Mouse (Mus musculus): ENCODE measurements around the gene Vmn2r85. TPM values are rescaled to one million over a fixed set of nuclear protein-coding genes. Genes with fewer than 3 reads are reported as not detected.
A peak's percentile ranks its signal among the peaks of the same experiment; 100 is the strongest.
"Not testable (repeated sequence)": the region's sequence is repeated elsewhere in the genome, so short reads cannot be mapped to it uniquely, and the experiment has no call there.

Vmn2r85 gene
- not detected in 2 replicates for polyA plus RNA-seq (2016; fragmentation: Nextera tagmentation; extraction: Ambion mirVana)

GRCm38 (mm10) chr10:130429603-130430002, at the start of gene Vmn2r85:
Gene Vmn2r85, minus strand, starts transcription at chr10:130429703.
- not testable (repeated sequence) for H3K9me3 ChIP-seq; H3K9ac ChIP-seq (replicated peaks); H3K4me1 ChIP-seq; H3K27me3 ChIP-seq; H3K27ac ChIP-seq (replicated peaks); ATAC-seq (ENCODE audit: low FRiP score, low read depth); H3K4me3 ChIP-seq; H3K4me2 ChIP-seq (replicated peaks); H3K36me3 ChIP-seq

GRCm38 (mm10) chr10:130470311-130470760, 40.8 kb upstream of the Vmn2r85 start:
- peak; percentile 99 for ATAC-seq (ENCODE audit: low FRiP score, low read depth)
- Histone ChIP-seq H3K4me1 (no peaks in the 10 kb centered on the region), H3K36me3 (no peaks in the 10 kb centered on the region), H3K27ac (replicated peaks) (no peak overlapping the region), H3K4me3 (peak overlapping the region; percentile 50), H3K9ac (replicated peaks) (peak overlapping the region; percentile 53), H3K4me2 (replicated peaks) (peak overlapping the region; percentile 70), H3K9me3 (no peaks in the 10 kb centered on the region), H3K27me3 (no peaks in the 10 kb centered on the region)
- 5% methylated on average over 36 of the region's 36 CpGs for WGBS

DNA sequence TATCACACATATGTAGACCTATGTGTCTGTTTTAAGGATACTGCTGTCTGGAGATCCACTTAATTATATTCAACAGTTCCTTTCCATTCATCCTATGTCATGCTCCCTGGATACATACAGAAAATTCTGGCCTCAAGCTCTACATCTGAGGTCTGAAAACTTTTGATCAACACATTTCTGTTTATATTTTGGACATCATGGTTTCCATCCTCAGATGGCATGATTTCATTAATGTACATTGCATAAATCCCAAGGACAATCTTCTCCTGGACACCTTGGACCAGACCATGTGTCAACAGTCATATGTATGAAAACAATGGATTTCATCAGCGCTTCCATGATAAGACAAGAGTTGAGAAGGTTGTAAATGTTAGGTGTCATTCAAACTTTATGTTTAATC, 26.4 kb upstream of the Vmn2r85 start, which contains the start of gene Vmn2r86:
Vmn2r86 (minus strand) TSS at position 101 of the 400 bp plus-strand sequence.
- not testable (repeated sequence) for H3K4me3 ChIP-seq; H3K9ac ChIP-seq (replicated peaks); ATAC-seq (ENCODE audit: low FRiP score, low read depth); H3K4me2 ChIP-seq (replicated peaks); H3K36me3 ChIP-seq; H3K9me3 ChIP-seq; H3K4me1 ChIP-seq; H3K27me3 ChIP-seq; H3K27ac ChIP-seq (replicated peaks)
- WGBS, result 86% methylated on average over 1 of the region's 1 CpGs

GRCm38 (mm10) chr10:130444776-130445175, 15.3 kb upstream of the Vmn2r85 start:
- H3K36me3 ChIP-seq, result no peaks in the 10 kb centered on the region
- 0 out of 2 replicates have a peak, but pooled peaks have one; percentile 9 for ATAC-seq (ENCODE audit: low FRiP score, low read depth)

GRCm38 (mm10) chr10:130434185-130434898, 4.8 kb upstream of the Vmn2r85 start:
- 88% methylated on average over 11 of the region's 11 CpGs for WGBS
- not testable (repeated sequence) for H3K4me2 ChIP-seq (replicated peaks); H3K4me1 ChIP-seq; H3K27me3 ChIP-seq; H3K4me3 ChIP-seq; ATAC-seq (ENCODE audit: low FRiP score, low read depth); H3K9ac ChIP-seq (replicated peaks); H3K9me3 ChIP-seq; H3K36me3 ChIP-seq; H3K27ac ChIP-seq (replicated peaks)

More at GRCm38 (mm10) chr10:130444776-130445175, 15.3 kb upstream of the Vmn2r85 start:
- no peak overlapping the region for H3K27ac ChIP-seq (replicated peaks)
- H3K4me1 ChIP-seq, result no peaks in the 10 kb centered on the region
- H3K9me3 ChIP-seq, result no peaks in the 10 kb centered on the region
- H3K27me3 ChIP-seq, result no peaks in the 10 kb centered on the region
- H3K4me2 ChIP-seq (replicated peaks), result no peak overlapping the region
- H3K9ac ChIP-seq (replicated peaks), result no peak overlapping the region
- no peak overlapping the region for H3K4me3 ChIP-seq
- WGBS, result 92% methylated on average over 21 of the region's 21 CpGs

GRCm38 (mm10) chr10:130422368-130422767, 7.1 kb downstream of the Vmn2r85 start:
- not testable (repeated sequence) for H3K4me3 ChIP-seq; H3K4me2 ChIP-seq (replicated peaks); H3K27me3 ChIP-seq; H3K9me3 ChIP-seq; H3K9ac ChIP-seq (replicated peaks); H3K27ac ChIP-seq (replicated peaks); ATAC-seq (ENCODE audit: low FRiP score, low read depth); H3K36me3 ChIP-seq; H3K4me1 ChIP-seq
- 79% methylated on average over 2 of the region's 2 CpGs for whole genome bisulfite sequencing

GRCm38 (mm10) chr10:130420401-130420800, 9.1 kb downstream of the Vmn2r85 start:
- no peaks in the 10 kb centered on the region for H3K4me1 ChIP-seq
- H3K36me3 ChIP-seq, result no peaks in the 10 kb centered on the region
- 77% methylated on average over 3 of the region's 3 CpGs for WGBS
- H3K27me3 ChIP-seq, result no peaks in the 10 kb centered on the region
- no peak overlapping the region for H3K27ac ChIP-seq (replicated peaks)
- H3K4me3 ChIP-seq, result no peak overlapping the region
- H3K9me3 ChIP-seq, result no peaks in the 10 kb centered on the region
- H3K4me2 ChIP-seq (replicated peaks), result no peak overlapping the region
- H3K9ac ChIP-seq (replicated peaks), result no peak overlapping the region
- no peak for ATAC-seq (ENCODE audit: low FRiP score, low read depth)

- not testable (repeated sequence) for H3K27me3 ChIP-seq; H3K36me3 ChIP-seq; H3K27ac ChIP-seq (replicated peaks); H3K9ac ChIP-seq (replicated peaks); H3K4me1 ChIP-seq; H3K9me3 ChIP-seq; ATAC-seq (ENCODE audit: low FRiP score, low read depth); H3K4me3 ChIP-seq; H3K4me2 ChIP-seq (replicated peaks)
- 53% methylated on average over 2 of the region's 2 CpGs for WGBS
These were observed 9.5 kb downstream of the Vmn2r85 start for GRCm38 (mm10) chr10:130419954-130420353.

DNA sequence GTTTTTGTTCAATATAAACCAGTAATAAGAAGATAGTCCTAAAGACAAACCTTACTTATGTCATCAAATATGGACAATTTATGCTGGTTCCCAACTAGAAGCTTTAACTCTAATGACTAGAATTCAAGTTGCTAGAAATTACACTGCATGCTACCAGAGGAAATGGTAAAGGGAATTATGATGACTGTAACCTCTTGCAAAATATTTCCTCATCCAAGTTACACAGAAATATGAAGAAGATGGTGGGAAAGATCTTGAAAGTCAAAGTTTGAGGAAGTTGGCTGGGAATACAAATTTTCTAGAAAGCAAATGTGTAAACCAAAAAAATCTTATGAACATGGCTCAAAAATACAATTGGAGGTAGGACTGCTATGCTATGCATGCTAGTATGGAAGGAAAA, 13.2 kb downstream of the Vmn2r85 start:
- H3K4me3 ChIP-seq; H3K9ac ChIP-seq (replicated peaks); H3K36me3 ChIP-seq; H3K9me3 ChIP-seq; H3K27me3 ChIP-seq; H3K4me2 ChIP-seq (replicated peaks); H3K4me1 ChIP-seq; H3K27ac ChIP-seq (replicated peaks); ATAC-seq (ENCODE audit: low FRiP score, low read depth): not testable (repeated sequence)

GRCm38 (mm10) chr10:130412167-130412698, 17.3 kb downstream of the Vmn2r85 start:
- H3K36me3 ChIP-seq; H3K4me2 ChIP-seq (replicated peaks); H3K9ac ChIP-seq (replicated peaks); H3K27ac ChIP-seq (replicated peaks); H3K4me1 ChIP-seq; H3K9me3 ChIP-seq; H3K27me3 ChIP-seq; H3K4me3 ChIP-seq: not testable (repeated sequence)
- peak; percentile 80 for ATAC-seq (ENCODE audit: low FRiP score, low read depth)
- 83% methylated on average over 23 of the region's 35 CpGs for WGBS

DNA sequence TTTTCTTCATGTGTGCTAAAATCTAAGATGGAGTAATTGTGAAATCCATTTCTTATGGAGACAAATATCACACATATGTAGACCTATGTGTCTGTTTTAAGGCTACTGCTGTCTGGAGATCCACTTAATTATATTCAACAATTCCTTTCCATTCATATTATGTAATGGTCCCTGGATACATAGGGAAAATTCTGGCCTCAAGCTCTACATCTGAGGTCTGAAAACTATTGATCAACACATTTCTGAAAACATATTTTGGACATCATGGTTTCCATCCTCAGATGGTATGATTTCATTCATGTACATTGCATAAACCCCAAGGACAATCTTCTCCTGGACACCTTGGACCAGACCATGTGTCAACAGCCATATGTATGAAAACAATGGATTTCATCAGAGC, 35.3 kb downstream of the Vmn2r85 start, which contains the start of gene Vmn2r84:
Vmn2r84 (minus strand) TSS at position 101 of the 400 bp plus-strand sequence.
- H3K4me3 ChIP-seq, result no peak within 1 kb of the TSS
- H3K4me2 ChIP-seq (replicated peaks), result no peak within 1 kb of the TSS
- no peak within 1 kb of the TSS for H3K9ac ChIP-seq (replicated peaks)
- no peak for ATAC-seq (ENCODE audit: low FRiP score, low read depth)
- no peaks in the 10 kb centered on the region for H3K36me3 ChIP-seq
- no peaks in the 10 kb centered on the region for H3K27me3 ChIP-seq
- H3K4me1 ChIP-seq, result no peaks in the 10 kb centered on the region
- H3K9me3 ChIP-seq, result no peaks in the 10 kb centered on the region
- H3K27ac ChIP-seq (replicated peaks), result no peak within 1 kb of the TSS

DNA sequence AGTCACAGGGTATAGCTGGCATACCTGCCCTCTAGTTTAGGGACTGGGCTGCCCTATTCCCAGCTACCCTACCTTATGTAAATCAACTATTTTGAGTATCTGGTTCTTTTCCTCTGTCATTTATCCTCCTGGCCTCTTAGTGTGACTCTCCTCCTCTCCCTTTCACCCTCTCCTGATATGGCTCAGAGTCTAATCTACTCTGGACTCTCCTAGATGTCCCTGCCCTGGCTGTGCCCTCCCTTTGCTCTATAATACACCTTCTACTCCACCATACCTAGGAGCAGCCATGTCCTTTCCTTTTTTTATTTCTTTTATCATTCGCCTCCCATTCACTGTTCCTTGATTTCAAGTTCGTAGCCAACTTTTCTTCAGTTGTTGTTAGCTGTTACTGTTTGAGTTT, 54.4 kb downstream of the Vmn2r85 start:
- no peak overlapping the region for H3K4me3 ChIP-seq
- no peaks in the 10 kb centered on the region for H3K36me3 ChIP-seq
- H3K27me3 ChIP-seq, result no peaks in the 10 kb centered on the region
- no peaks in the 10 kb centered on the region for H3K4me1 ChIP-seq
- H3K4me2 ChIP-seq (replicated peaks), result no peak overlapping the region
- no peak overlapping the region for H3K27ac ChIP-seq (replicated peaks)
- no peaks in the 10 kb centered on the region for H3K9me3 ChIP-seq
- no peak overlapping the region for H3K9ac ChIP-seq (replicated peaks)
- 91% methylated on average over 2 of the region's 2 CpGs for WGBS
- no peak for ATAC-seq (ENCODE audit: low FRiP score, low read depth)

Measured in midbrain, embryonic 12.5 days (tissue).